Mouse (Mus musculus): ENCODE measurements around the gene Ethe1. TPM values are rescaled to one million over a fixed set of nuclear protein-coding genes. Genes with fewer than 3 reads are reported as not detected.
A peak's percentile ranks its signal among the peaks of the same experiment; 100 is the strongest.

Gene Ethe1
- total RNA-seq, 2 experiments from 2014 or later, result 9.3 to 11.3 TPM

DNA sequence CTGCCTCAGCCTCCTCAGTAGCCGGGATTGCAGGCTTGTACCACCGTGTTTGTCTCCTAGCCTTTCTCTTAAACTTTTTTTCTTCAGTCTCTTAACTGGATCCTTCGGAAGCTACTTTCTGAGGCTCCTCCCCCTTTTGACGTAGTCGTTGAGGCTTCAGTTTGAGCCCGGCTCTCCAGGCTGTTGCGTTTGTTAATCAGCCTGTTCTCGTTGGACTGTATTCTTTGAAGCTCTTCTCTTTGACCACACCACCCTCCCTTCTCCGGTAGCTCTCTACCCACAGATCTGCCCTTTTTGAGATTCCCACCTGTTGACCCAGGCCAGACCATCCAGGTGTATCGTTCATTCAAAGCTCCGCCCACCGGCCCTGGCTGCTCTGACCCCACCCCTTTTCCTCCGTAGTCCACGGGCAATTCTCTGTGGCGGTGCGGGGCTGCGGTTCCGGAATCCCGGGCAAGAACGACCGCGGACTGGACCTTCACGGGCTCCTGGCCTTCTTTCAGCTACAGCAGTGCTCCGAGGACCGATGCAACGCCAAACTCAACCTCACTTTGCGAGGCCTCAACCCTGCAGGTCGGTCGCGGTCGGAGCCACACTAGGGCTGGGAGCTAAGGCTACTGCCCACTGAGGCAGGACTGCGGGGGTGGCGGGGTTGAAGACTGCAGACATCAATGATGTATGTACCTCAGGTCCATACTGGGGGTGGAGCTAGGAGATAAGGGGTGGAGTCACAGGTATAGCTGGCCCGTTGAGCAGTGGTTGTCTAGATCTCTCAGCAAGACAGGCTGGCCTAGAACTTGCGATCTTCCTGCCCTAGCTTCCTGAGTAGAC, 50.9 kb downstream of the Ethe1 start:
- intact Hi-C loops (cut with DNase I), result no loop called here
- DNase-seq (ENCODE audit: low spot score in 2 of 2), result no peak

DNA sequence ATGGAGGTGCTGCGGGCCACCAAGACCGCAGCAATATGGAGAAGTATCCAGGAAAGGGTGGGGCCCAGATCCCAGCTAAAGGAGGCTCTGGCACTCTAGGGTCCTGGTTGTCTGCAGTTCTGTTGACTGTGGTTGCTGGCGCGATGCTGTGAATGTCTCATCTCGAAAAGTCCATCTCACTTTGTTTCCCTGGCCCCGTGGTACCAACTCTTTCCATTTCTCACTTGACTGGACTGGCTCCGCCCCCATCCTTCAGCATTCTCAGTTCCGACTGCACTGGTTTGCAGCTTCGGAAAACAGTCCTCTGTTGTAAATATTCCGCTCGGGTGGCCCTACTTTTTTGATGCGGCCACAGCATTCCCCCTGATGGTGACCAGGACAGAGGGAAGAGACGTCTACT, 53.1 kb downstream of the Ethe1 start:
- intact Hi-C loops (cut with DNase I), result no loop called here
- DNase-seq (ENCODE audit: low spot score in 2 of 2), result no peak

DNA sequence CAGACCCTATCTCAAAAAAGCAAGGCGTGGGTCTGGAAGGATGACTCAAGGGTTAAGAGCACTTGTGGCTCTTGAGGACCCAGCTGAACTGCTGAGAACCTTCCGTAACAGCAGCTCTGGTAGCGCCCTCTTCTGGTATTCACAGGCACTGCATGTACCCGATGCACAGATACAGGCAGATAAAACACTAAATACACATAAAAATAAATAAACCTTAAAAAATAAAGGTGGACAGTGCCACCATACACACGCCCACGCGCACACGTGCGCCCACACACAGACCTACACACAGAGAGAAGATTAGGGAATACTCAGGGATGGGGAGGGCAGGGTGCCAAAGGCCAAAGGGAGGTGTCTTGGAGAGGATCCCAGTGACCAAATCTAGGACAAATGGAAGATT, 55.1 kb downstream of the Ethe1 start:
- peak; percentile 36 to 56 for DNase-seq (ENCODE audit: low spot score in 2 of 2)
- intact Hi-C loops (cut with DNase I), result no loop called here

DNA sequence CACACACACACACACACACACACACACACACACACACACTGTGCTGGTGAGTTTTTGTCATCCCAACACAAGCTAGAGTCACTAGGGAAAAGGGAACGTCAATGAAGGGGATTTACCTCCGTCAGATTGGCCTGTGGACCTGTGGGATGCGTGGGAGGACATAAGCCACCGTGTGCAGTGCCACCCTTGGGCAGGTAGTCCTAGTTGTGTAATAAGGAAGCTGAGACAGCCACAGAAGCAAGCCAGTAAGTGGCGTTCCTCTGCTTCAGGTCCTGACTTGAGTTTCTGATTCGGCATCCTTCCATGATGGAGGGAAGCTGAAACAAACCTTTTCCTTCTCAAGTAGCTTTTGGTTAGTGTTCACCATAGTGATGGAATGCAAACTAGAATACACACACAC, 57.1 kb downstream of the Ethe1 start:
- intact Hi-C loops (cut with DNase I), result no loop called here
- no peak for DNase-seq (ENCODE audit: low spot score in 2 of 2)

DNA sequence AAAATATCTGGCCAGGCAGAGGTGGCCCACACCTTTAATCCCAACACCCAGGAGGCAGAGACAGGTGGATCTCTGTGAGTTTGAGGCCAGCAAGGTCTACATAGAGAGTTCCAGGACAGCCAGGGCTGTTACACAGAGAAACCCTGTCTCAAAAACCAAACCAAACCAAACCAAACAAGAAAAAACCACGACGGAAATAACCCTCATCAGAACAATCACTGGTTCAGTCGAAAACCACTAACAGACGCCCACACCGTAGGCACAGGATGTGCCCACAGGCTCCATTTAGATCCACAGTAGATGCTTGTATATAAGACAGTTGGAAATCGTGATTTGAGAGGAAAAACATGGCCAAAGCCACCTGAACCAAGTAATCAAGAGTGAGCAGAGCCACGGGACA, 57.7 kb downstream of the Ethe1 start:
- intact Hi-C loops (cut with DNase I), result no loop called here
- DNase-seq (ENCODE audit: low spot score in 2 of 2), result no peak

DNA sequence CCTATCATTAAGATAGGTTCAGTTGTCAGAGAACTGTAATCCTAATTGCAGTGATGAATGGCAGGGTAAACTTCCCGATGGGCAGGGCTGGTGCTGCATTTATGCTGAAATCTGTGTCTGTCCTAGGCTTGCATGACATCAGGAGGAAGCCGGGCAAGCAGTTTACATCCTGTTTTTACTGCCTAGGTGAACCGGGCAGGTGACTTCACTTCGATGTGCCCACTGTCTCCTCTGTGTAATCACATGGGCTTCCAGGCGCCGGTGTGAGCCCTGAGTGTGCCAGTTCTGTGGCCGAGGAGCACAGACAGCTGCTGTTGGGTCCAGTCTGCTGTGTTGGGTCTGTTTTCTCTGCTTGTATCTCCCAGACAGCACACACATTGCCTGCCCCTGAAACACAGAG, 59.1 kb downstream of the Ethe1 start:
- intact Hi-C loops (cut with DNase I), result no loop called here
- no peak for DNase-seq (ENCODE audit: low spot score in 2 of 2)

DNA sequence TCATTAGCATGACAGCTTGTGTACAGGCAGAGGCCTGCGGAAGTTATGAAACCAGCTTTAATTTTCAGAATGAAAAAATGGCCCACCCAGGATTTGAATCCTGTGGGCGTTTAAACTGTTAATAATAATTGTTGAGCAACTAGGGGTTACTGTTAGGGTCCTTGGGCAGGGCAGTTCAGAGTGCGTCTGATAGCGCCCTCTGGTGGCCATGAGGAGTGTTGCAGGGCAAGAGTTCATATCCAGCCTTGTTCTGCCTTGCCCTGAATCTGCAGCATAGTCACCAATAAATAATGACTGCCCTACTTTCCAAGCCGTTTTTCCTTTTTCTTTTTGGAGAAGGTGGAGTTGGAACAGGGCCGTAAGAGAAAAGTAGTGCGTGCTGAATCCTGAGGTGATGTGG, 66.3 kb downstream of the Ethe1 start:
- DNase-seq (ENCODE audit: low spot score in 2 of 2), result peak; percentile 22 to 30
- intact Hi-C loops (cut with DNase I), result no loop called here

Other genes starting within 250 kb of the Ethe1 start
- not detected for gene Lypd5, start 238.3 kb upstream of the Ethe1 start, total RNA-seq (2021)
- gene Kcnn4, start 217.3 kb upstream of the Ethe1 start, total RNA-seq (2021), result under 1 TPM; 0.32 to 0.40 TPM
- gene Smg9, start 187.9 kb upstream of the Ethe1 start, total RNA-seq (2021), result 10 to 100 TPM; 35.5 to 39.7 TPM
- gene Irgc1, start 135.2 kb upstream of the Ethe1 start, total RNA-seq (2021), result under 1 TPM in 1 of 2 experiments, not detected in 1; 0.19 TPM
- 1 to 10 TPM in 1 of 2 experiments, under 1 TPM in 1; 0.30 to 1.3 TPM for gene Plaur, start 125.1 kb upstream of the Ethe1 start, total RNA-seq (2021)
- gene Cadm4, start 105.5 kb upstream of the Ethe1 start, total RNA-seq (2021), result 100 to 1,000 TPM; 282 to 289 TPM
- gene Zfp428, start 80.5 kb upstream of the Ethe1 start, total RNA-seq (2021), result 10 to 100 TPM; 53.7 to 53.8 TPM
- not detected for gene AC161166.1, start 75.1 kb upstream of the Ethe1 start, total RNA-seq (2021)
- 10 to 100 TPM; 97.0 to 97.6 TPM for gene Irgq, start 56.9 kb upstream of the Ethe1 start, total RNA-seq (2021)
- gene Pinlyp, start 41.4 kb upstream of the Ethe1 start, total RNA-seq (2021), result not detected
- 10 to 100 TPM; 34.7 to 37.8 TPM for gene Xrcc1, start 41.3 kb upstream of the Ethe1 start, total RNA-seq (2021)
- gene Zfp575, start 98 bp downstream of the Ethe1 start, total RNA-seq (2021), result 1 to 10 TPM; 6.9 to 7.2 TPM
- gene Phldb3, start 23.2 kb downstream of the Ethe1 start, total RNA-seq (2021), result under 1 TPM in 1 of 2 experiments, not detected in 1; 0.42 TPM
- under 1 TPM; 0.48 to 0.53 TPM for gene Lypd3, start 49.0 kb downstream of the Ethe1 start, total RNA-seq (2021)
- gene Tex101, start 89.1 kb downstream of the Ethe1 start, total RNA-seq (2021), result not detected
- not detected for gene BC049730, start 121.7 kb downstream of the Ethe1 start, total RNA-seq (2021)
- gene Gm4763, start 139.4 kb downstream of the Ethe1 start, total RNA-seq (2021), result not detected
- gene Cd177, start 172.8 kb downstream of the Ethe1 start, total RNA-seq (2021), result not detected
- not detected for gene Ceacam10, start 189.7 kb downstream of the Ethe1 start, total RNA-seq (2021)

All from left cerebral cortex, postnatal 14 days (tissue).